Mouse (Mus musculus): ENCODE results near the gene Dzip3.

DNA sequence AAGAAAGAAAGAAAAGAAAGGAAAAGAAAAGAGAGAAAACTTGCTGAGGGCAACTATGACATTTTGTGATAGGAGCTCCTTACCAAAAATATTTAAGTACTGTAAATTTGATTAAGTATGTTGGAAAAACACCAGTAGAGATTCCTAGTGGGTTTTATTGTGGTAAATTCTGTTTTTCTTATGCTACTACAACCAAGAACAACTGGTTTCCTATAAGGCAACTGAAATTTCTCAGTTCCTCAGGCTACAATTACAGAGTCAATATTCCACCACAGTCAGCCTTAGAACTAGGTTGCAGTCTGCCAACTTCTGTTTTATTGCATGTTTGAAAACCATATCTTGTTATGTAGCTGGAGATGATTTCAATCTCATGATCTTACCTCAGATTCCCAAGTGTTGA is 4.3 kb downstream of the Dzip3 start:
- TF ChIP-seq CTCF (IDR thresholded peaks at IDR 0.05; ENCODE audit: extremely low read depth, insufficient read depth, insufficient read length, insufficient replicate concordance) (no peak), POLR2A (IDR thresholded peaks at IDR 0.05; ENCODE audit: low read depth, low read length) (no peak)
